Mouse (Mus musculus) lung, embryonic 16.5 days (tissue): ENCODE measurements around the gene Ranbp1. TPM values are rescaled to one million over a fixed set of nuclear protein-coding genes. Genes with fewer than 3 reads are reported as not detected.

Source experiments
- ATAC-seq: fragments of 200-750 bp; cut with Nextera tagmentation; 2 replicates; pipeline ENCODE4 v1.8.0; 2017; ENCODE audit warnings: low read depth, mild to moderate bottlenecking, moderate library complexity
- H3K27ac ChIP-seq: fragments of 300-500 bp; sonication (generic); 2 replicates; pipeline ENCODE4 v1.5.1; 2014; ENCODE audit warnings: mild to moderate bottlenecking, control low read depth, low read length
- H3K27me3 ChIP-seq: fragments of 300-500 bp; sonication (generic); 2 replicates; pipeline ENCODE4 v1.6.1; 2014; ENCODE audit warnings: low read depth, low read length, mixed read lengths; ENCODE audit not compliant: control insufficient read depth, insufficient read depth
- H3K36me3 ChIP-seq: fragments of 300-500 bp; sonication (generic); 2 replicates; pipeline ENCODE4 v1.6.1; 2014; ENCODE audit warnings: low read length; ENCODE audit not compliant: control insufficient read depth, insufficient read depth
- H3K4me1 ChIP-seq: fragments of 300-500 bp; sonication (generic); replicated peaks from 2 replicates; pipeline ENCODE4 v1.6.1; 2014; ENCODE audit warnings: low read length, mixed read lengths; ENCODE audit not compliant: control insufficient read depth, insufficient read depth
- H3K4me2 ChIP-seq: fragments of 300-500 bp; sonication (generic); 2 replicates; pipeline ENCODE4 v1.6.1; 2014; ENCODE audit warnings: low read depth, low read length, control low read depth
- H3K4me3 ChIP-seq: fragments of 300-500 bp; sonication (generic); 2 replicates; pipeline ENCODE4 v1.5.1; 2014; ENCODE audit warnings: mild to moderate bottlenecking, low read length, control low read depth
- H3K9ac ChIP-seq: fragments of 300-500 bp; sonication (generic); 2 replicates; pipeline ENCODE4 v1.6.1; 2014; ENCODE audit warnings: low read length, control low read depth
- H3K9me3 ChIP-seq: fragments of 300-500 bp; sonication (generic); 2 replicates; pipeline ENCODE4 v1.6.1; 2016; ENCODE audit warnings: low read length; ENCODE audit not compliant: control insufficient read depth
- WGBS: fragments of 180-500 bp; shearing (Covaris S2); extraction: QIAGEN DNeasy Blood & Tissue Kit; methylation state at CpG from one replicate; pipeline ENCODE4 v1.1.7; 2014; 5-methylcytosine and 5-hydroxymethylcytosine counted together
- polyA plus RNA-seq: library from polyadenylated mRNA; unstranded; fragments of >200 nt; fragmentation: Nextera tagmentation; extraction: Ambion mirVana; gene quantifications from 2 replicates; pipeline ENCODE4 v1.2.1, GENCODE M21; 2015

The Ranbp1 gene
- polyA plus RNA-seq, 1 experiment from 2014 or later = 514 TPM

DNA sequence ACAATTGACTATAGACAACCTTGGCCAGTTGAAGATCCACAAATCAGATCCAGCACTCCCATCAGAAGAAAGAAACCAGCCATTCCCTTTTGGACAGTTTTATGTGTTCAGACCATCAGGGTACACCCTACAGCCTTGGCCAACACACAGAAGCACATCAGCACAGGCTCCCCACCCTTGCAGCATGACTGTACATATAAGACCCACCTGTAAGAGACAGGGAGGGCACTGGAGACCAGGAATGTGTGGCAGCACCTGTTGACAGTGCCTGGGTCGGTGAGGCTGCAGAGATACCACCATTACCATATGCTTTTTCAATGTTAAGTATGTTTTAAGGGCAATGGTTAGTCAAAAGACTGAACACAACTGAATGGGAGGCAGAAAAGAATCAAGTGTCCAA lies 5.3 kb upstream of the Ranbp1 start:
- Histone ChIP-seq H3K36me3 (peaks cover 57% of the 10 kb centered on the region), H3K4me2 (no peak overlapping the region), H3K4me3 (no peak overlapping the region), H3K4me1 (peaks cover 14% of the 10 kb centered on the region), H3K9me3 (no peaks in the 10 kb centered on the region), H3K27me3 (no peaks in the 10 kb centered on the region), H3K9ac (no peak overlapping the region), H3K27ac (no peak overlapping the region)
- ATAC-seq = no peak
- WGBS = 88% methylated on average over 1 of the region's 1 CpGs

DNA sequence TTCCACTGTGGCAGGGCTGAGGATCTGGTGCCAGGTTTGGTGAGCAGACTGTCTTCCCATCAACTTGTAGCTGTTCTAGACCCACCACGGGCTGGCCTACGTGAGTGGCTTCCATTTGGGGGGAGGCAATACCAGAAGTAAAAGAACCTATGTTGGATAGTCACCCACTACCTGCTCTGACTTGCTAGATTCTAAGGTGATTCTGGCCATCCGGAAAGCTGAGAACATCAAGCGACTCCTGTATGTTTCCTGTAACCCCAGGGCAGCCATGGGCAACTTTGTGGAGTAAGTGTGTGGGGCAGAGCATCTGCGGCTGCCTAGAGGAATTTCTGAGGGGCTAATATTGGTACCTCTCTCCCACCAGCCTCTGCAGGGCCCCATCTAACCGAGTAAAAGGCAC lies 4.2 kb upstream of the Ranbp1 start:
- Histone ChIP-seq H3K27ac (no peak overlapping the region), H3K27me3 (no peaks in the 10 kb centered on the region), H3K36me3 (peaks cover 47% of the 10 kb centered on the region), H3K4me2 (no peak overlapping the region), H3K9me3 (no peaks in the 10 kb centered on the region), H3K4me1 (peaks cover 14% of the 10 kb centered on the region), H3K4me3 (no peak overlapping the region), H3K9ac (no peak overlapping the region)
- no peak for ATAC-seq
- WGBS = 78% methylated on average over 6 of the region's 6 CpGs

DNA sequence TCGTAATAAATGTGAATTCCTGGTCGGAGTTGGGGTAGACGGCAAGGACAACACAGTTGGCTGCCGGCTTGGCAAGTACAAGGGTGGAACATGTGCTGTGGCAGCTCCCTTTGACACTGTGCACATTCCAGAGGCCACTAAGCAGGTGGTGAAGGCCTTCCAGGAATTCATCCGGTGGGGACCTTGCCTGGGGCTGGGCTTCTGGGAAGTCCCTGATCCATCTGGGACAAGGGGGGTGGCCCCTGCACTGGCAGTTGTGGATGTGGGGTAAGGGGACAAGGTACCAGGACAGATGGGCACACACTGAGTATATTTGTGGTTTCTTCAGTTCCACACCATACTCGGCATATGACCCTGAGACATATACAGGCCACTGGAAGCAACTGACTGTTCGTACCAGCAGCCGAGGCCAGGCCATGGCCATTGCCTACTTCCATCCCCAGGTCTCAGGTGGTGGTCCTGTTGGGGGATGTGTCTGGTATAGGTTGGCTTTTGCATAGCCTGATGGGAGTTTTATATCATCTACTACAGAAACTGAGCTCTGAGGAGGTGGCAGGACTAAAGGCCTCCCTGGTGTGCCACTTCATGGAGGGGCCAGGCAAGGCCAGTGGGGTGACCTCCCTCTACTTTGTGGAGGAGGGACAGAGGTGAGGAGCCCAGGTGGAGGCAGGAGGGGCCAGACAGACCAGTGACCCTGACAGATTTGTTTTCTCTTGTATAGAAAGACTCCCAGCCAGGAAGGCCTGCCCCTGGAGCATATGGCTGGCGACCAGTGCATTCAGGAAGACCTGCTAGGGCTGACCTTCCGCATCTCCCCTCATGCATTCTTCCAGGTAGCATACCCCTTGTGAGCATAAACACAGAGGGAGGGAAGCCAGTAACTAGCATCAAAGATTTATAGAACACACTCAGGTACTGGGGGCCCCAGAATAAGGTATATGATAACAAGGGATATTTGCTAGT lies 2.6 kb upstream of the Ranbp1 start:
- no peak overlapping the region; the same call in 1 of the 2 replicates for H3K9ac ChIP-seq
- no peaks in the 10 kb centered on the region for H3K9me3 ChIP-seq
- peaks cover 22% of the 10 kb centered on the region for H3K4me1 ChIP-seq
- peaks cover 37% of the 10 kb centered on the region for H3K36me3 ChIP-seq
- no peak overlapping the region for H3K4me3 ChIP-seq
- no peak overlapping the region for H3K27ac ChIP-seq
- WGBS = 54% methylated on average over 10 of the region's 10 CpGs
- H3K4me2 ChIP-seq = no peak overlapping the region
- no peaks in the 10 kb centered on the region for H3K27me3 ChIP-seq
- ATAC-seq = no peak

DNA sequence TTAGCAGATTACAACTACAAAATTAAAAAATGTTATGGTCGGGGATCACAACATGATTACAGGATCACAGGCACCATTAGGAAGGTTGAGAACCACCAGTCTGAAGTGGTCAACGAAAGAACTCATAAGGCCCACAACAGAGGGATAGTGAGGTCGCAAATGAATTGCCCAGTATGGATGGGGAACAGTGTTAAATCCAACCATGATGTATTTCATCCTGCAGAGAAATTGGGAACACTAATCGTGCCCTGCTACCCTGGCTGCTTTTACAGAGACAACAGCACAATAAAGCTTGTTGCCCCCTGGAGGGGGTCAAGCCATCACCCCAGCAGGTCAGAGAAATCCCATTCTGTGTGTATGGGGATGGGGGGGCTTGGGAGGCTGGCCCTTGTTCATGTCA lies 1.7 kb upstream of the Ranbp1 start:
- Histone ChIP-seq H3K4me3 (peak overlapping the region; percentile 96), H3K4me2 (peak overlapping the region; percentile 91), H3K9ac (peak overlapping the region; percentile 93), H3K36me3 (peaks cover 39% of the 10 kb centered on the region), H3K4me1 (peaks cover 22% of the 10 kb centered on the region), H3K27me3 (no peaks in the 10 kb centered on the region), H3K9me3 (no peaks in the 10 kb centered on the region), H3K27ac (no peak overlapping the region)
- WGBS = 56% methylated on average over 4 of the region's 4 CpGs
- no peak for ATAC-seq

- Histone ChIP-seq H3K27ac (peak overlapping the region; percentile 94), H3K9me3 (no peaks in the 10 kb centered on the region), H3K27me3 (no peaks in the 10 kb centered on the region), H3K4me3 (peak overlapping the region; percentile 96), H3K4me2 (peak overlapping the region; percentile 91), H3K9ac (peak overlapping the region; percentile 93), H3K4me1 (peaks cover 22% of the 10 kb centered on the region), H3K36me3 (peaks cover 43% of the 10 kb centered on the region)
- WGBS = under 1% methylated on average over 27 of the region's 27 CpGs
- ATAC-seq = no peak; the same call in 1 of the 2 replicates
Observed at GRCm38 (mm10) chr16:18249364-18249967, 934 bp upstream of the Ranbp1 start.

GRCm38 (mm10) chr16:18247521-18248399 lies 772 bp downstream of the Ranbp1 start:
- peak; percentile 9; the same call in 1 of the 2 replicates for ATAC-seq
- Histone ChIP-seq H3K36me3 (peaks cover 43% of the 10 kb centered on the region), H3K4me3 (peak overlapping the region; percentile 96)

DNA sequence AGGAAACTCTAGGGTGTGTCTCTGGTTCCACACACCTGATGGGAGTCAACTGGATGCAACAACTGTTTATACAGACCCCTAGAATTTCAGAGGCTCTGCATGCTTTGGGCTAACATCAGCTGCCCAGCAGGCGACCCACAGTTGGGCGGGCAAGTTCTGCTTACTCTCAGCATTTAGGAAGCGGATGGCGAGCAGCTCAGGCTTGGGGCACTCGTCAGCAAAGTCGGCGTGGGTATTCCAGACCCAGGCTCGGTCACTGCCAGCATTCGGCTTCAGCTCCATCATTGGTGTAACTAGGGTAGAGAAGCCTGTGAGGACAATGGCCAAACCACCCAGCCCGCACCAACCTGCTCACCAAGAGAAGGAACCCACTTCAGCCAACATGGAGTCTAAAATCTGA lies 7.0 kb downstream of the Ranbp1 start:
- peaks cover 1% of the 10 kb centered on the region for H3K4me1 ChIP-seq
- no peaks in the 10 kb centered on the region for H3K27me3 ChIP-seq
- WGBS = 91% methylated on average over 10 of the region's 10 CpGs
- no peaks in the 10 kb centered on the region for H3K9me3 ChIP-seq
- no peak for ATAC-seq
- no peak overlapping the region for H3K4me2 ChIP-seq
- H3K9ac ChIP-seq = no peak overlapping the region
- H3K27ac ChIP-seq = no peak overlapping the region
- no peak overlapping the region for H3K4me3 ChIP-seq
- H3K36me3 ChIP-seq = peaks cover 73% of the 10 kb centered on the region

More at GRCm38 (mm10) chr16:18247521-18248399, 772 bp downstream of the Ranbp1 start:
- Histone ChIP-seq H3K27ac (peak overlapping the region; percentile 87), H3K4me2 (peak overlapping the region; percentile 68), H3K27me3 (no peaks in the 10 kb centered on the region), H3K9ac (peak overlapping the region; percentile 94), H3K4me1 (peaks cover 22% of the 10 kb centered on the region), H3K9me3 (no peaks in the 10 kb centered on the region)
- 1% methylated on average over 33 of the region's 33 CpGs for WGBS

DNA sequence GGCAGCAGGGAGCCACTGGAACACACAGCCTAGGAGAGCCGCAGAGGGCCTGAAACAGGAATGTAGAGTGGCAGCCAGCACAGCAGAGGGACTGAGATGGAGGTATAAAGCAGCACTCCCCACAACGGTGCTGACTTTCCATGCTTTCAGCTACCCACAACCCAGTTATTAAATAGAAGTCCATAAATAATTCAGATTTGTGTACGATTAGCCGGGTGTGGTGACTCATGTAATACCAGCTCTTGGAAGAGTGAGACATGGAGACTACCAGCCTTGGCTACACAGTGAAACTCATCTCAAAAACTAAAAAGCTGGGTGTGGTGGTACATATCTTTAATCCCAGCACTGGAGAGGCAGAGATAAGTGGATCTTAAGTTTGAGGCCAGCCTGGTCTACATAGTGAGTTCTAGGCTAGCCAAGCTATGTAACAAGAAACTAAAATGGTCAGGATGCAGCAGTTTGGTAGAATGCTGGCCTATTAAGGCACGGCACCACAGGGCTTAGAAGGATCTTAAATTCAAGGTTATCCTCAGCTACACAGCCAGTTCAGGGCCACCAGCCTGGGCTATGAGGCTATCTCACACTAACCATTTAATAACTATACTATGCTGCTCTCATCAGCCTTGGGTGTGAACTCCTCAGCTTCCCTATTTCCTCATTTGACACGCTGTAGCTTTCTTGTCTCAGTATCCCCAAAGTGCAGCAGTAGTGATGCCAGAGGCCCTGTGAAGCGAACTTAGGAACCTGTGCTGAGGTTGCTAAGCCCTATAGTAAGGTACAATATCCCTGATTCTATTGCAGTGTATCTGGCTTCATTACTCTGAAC lies 11.6 kb downstream of the Ranbp1 start:
- Histone ChIP-seq H3K4me1 (peaks cover 14% of the 10 kb centered on the region), H3K9me3 (no peaks in the 10 kb centered on the region), H3K4me3 (no peak overlapping the region), H3K27ac (no peak overlapping the region), H3K4me2 (no peak overlapping the region), H3K27me3 (no peaks in the 10 kb centered on the region), H3K9ac (no peak overlapping the region; the same call in 1 of the 2 replicates), H3K36me3 (peaks cover 33% of the 10 kb centered on the region)
- WGBS = 60% methylated on average over 7 of the region's 7 CpGs
- no peak for ATAC-seq
